Mouse (Mus musculus) intestine, embryonic 15.5 days (tissue): Measurements from ENCODE around the gene Olfr212. TPM values are rescaled to one million over a fixed set of nuclear protein-coding genes. Genes with fewer than 3 reads are reported as not detected.
"Not testable (repeated sequence)": the region's sequence is repeated elsewhere in the genome, so short reads cannot be mapped to it uniquely, and the experiment has no call there.

Experiments
- ATAC-seq: fragments of 200-750 bp; cut with Nextera tagmentation; 2 replicates; pipeline ENCODE4 v1.8.0; 2017; ENCODE audit warnings: moderate TSS enrichment, moderate library complexity
- H3K27ac ChIP-seq: fragments of 300-500 bp; sonication (generic); 2 replicates; pipeline ENCODE4 v1.5.1; 2015; ENCODE audit warnings: mild to moderate bottlenecking, inconsistent platforms
- H3K27me3 ChIP-seq: fragments of 300-500 bp; sonication (generic); replicated peaks from 2 replicates; pipeline ENCODE4 v1.6.1; 2015; ENCODE audit warnings: inconsistent platforms
- H3K36me3 ChIP-seq: fragments of 300-500 bp; sonication (generic); 2 replicates; pipeline ENCODE4 v1.6.1; 2015; ENCODE audit warnings: inconsistent platforms
- H3K4me1 ChIP-seq: fragments of 300-500 bp; sonication (generic); replicated peaks from 2 replicates; pipeline ENCODE4 v1.6.1; 2015; ENCODE audit warnings: inconsistent platforms
- H3K4me2 ChIP-seq: fragments of 300-500 bp; sonication (generic); replicated peaks from 2 replicates; pipeline ENCODE4 v1.6.1; 2015; ENCODE audit warnings: mild to moderate bottlenecking, inconsistent platforms
- H3K4me3 ChIP-seq: fragments of 300-500 bp; sonication (generic); replicated peaks from 2 replicates; pipeline ENCODE4 v1.5.1; 2015; ENCODE audit warnings: inconsistent platforms
- H3K9ac ChIP-seq: fragments of 300-500 bp; sonication (generic); 2 replicates; pipeline ENCODE4 v1.6.1; 2015; ENCODE audit warnings: inconsistent platforms
- H3K9me3 ChIP-seq: fragments of 300-500 bp; sonication (generic); 2 replicates; pipeline ENCODE4 v1.6.1; 2016; ENCODE audit warnings: inconsistent platforms
- WGBS: fragments of 180-500 bp; shearing (Covaris S2); methylation state at CpG from one replicate; pipeline ENCODE4 v1.1.7; 2015; 5-methylcytosine and 5-hydroxymethylcytosine counted together
- polyA plus RNA-seq: library from polyadenylated mRNA; unstranded; fragments of >200 nt; fragmentation: Nextera tagmentation; extraction: Ambion mirVana; gene quantifications from 2 replicates; pipeline ENCODE4 v1.2.1, GENCODE M21; 2015

The Olfr212 gene
- polyA plus RNA-seq, 1 experiment from 2014 or later: not detected

- no peak overlapping the region for H3K9ac ChIP-seq
- H3K36me3 ChIP-seq: no peaks in the 10 kb centered on the region
- no peaks in the 10 kb centered on the region for H3K27me3 ChIP-seq
- WGBS: 79% methylated on average over 2 of the region's 2 CpGs
- no peak for ATAC-seq
- no peaks in the 10 kb centered on the region for H3K9me3 ChIP-seq
- no peak overlapping the region for H3K4me2 ChIP-seq
- no peaks in the 10 kb centered on the region for H3K4me1 ChIP-seq
- no peak overlapping the region for H3K4me3 ChIP-seq
- no peak overlapping the region for H3K27ac ChIP-seq
These were observed 36.2 kb downstream of the Olfr212 start for GRCm38 (mm10) chr6:116542500-116542899.

- not testable (repeated sequence) for ATAC-seq, H3K4me2 ChIP-seq, H3K4me3 ChIP-seq, H3K9ac ChIP-seq, H3K4me1 ChIP-seq, H3K9me3 ChIP-seq, H3K27me3 ChIP-seq, H3K36me3 ChIP-seq, H3K27ac ChIP-seq
- WGBS: 93% methylated on average over 11 of the region's 11 CpGs
These were observed 44.5 kb downstream of the Olfr212 start, which contains the start of gene Gm5580 for GRCm38 (mm10) chr6:116550841-116551240. Gene Gm5580 (plus strand): TSS chr6:116551141.

GRCm38 (mm10) chr6:116553935-116554334 lies 47.6 kb downstream of the Olfr212 start, which contains the start of gene Olfr214:
Gene Olfr214 (plus strand): TSS chr6:116554235.
- Histone ChIP-seq H3K4me2 (no peak within 1 kb of the TSS), H3K9ac (no peak within 1 kb of the TSS), H3K4me3 (no peak within 1 kb of the TSS), H3K27ac (no peak within 1 kb of the TSS), H3K36me3 (no peaks in the 10 kb centered on the region), H3K27me3 (no peaks in the 10 kb centered on the region), H3K9me3 (no peaks in the 10 kb centered on the region), H3K4me1 (no peaks in the 10 kb centered on the region)
- 80% methylated on average over 1 of the region's 1 CpGs for WGBS
- ATAC-seq: no peak

GRCm38 (mm10) chr6:116554952-116555351 lies 48.6 kb downstream of the Olfr212 start:
- Histone ChIP-seq H3K9me3 (no peaks in the 10 kb centered on the region), H3K36me3 (no peaks in the 10 kb centered on the region), H3K4me2 (no peak overlapping the region), H3K27ac (no peak overlapping the region), H3K4me3 (no peak overlapping the region), H3K9ac (no peak overlapping the region), H3K27me3 (no peaks in the 10 kb centered on the region), H3K4me1 (no peaks in the 10 kb centered on the region)
- 54% methylated on average over 3 of the region's 3 CpGs for WGBS
- ATAC-seq: no peak

Other genes with a start within 250 kb of the Olfr212 start
- 3.8 and 4.7 TPM in 2 replicates for gene Zfand4, start 242.3 kb upstream of the Olfr212 start, polyA plus RNA-seq
- gene March8, start 168.5 kb upstream of the Olfr212 start, polyA plus RNA-seq: 31.3 and 35.3 TPM in 2 replicates
- gene Alox5, start 45.3 kb upstream of the Olfr212 start, polyA plus RNA-seq: 1.4 and 4.0 TPM in 2 replicates
- not detected in 2 replicates for gene Olfr211, start 17.4 kb upstream of the Olfr212 start, polyA plus RNA-seq
- not detected in 2 replicates for gene Olfr213, start 31.9 kb downstream of the Olfr212 start, polyA plus RNA-seq
- gene Gm5580, start 44.6 kb downstream of the Olfr212 start, polyA plus RNA-seq: 0.40 and 0.65 TPM in 2 replicates
- not detected in 2 replicates for gene Olfr214, start 47.7 kb downstream of the Olfr212 start, polyA plus RNA-seq
- not detected in 2 replicates for gene Olfr215, start 77.7 kb downstream of the Olfr212 start, polyA plus RNA-seq
- 111 and 126 TPM in 2 replicates for gene Zfp422, start 122.5 kb downstream of the Olfr212 start, polyA plus RNA-seq
- 25.6 and 28.0 TPM in 2 replicates for gene Depp1, start 144.1 kb downstream of the Olfr212 start, polyA plus RNA-seq
- gene Rassf4, start 167.4 kb downstream of the Olfr212 start, polyA plus RNA-seq: 9.9 and 11.3 TPM in 2 replicates
- gene Tmem72, start 210.4 kb downstream of the Olfr212 start, polyA plus RNA-seq: 0.01 and 0.11 TPM in 2 replicates